Mouse (Mus musculus) ES-E14 (cell line): ENCODE measurements around the gene Dsn1. TPM values are rescaled to one million over a fixed set of nuclear protein-coding genes. Genes with fewer than 3 reads are reported as not detected.

Experiments
- DNase-seq: peaks from one replicate; pipeline ENCODE4 v3.0.0-alpha.2; 2013; ENCODE audit warnings: low read depth, low spot score
- H3K27ac ChIP-seq: 2 replicates; pipeline ENCODE4 v1.5.1; 2012; ENCODE audit warnings: low read depth, mild to moderate bottlenecking, low read length, moderate library complexity, mixed read lengths; ENCODE audit not compliant: poor library complexity, insufficient read depth, severe bottlenecking
- H3K36me3 ChIP-seq: 2 replicates; pipeline ENCODE4 v1.6.1; 2012; ENCODE audit warnings: mild to moderate bottlenecking, low read length, moderate library complexity, mixed read lengths; ENCODE audit not compliant: control insufficient read depth, poor library complexity, insufficient read depth, severe bottlenecking
- H3K4me1 ChIP-seq, 2 experiments: fragments of 150-350 bp in 1 of 2; sonication (generic) in 1 of 2; 2 replicates each; pipeline ENCODE4 v1.6.1; 2012; ENCODE audit warnings: low read length in 2 of 2, mild to moderate bottlenecking in 1 of 2, mixed read lengths in 1 of 2; ENCODE audit not compliant: control insufficient read depth in 2 of 2, insufficient read depth in 2 of 2, poor library complexity in 1 of 2
- H3K4me3 ChIP-seq, 2 experiments: fragments of 150-350 bp in 1 of 2; sonication (generic) in 1 of 2; 2 replicates each; pipeline ENCODE4 v1.5.1; 2012; ENCODE audit warnings: low read length in 2 of 2, low read depth in 1 of 2, mild to moderate bottlenecking in 1 of 2, mixed read lengths in 1 of 2; ENCODE audit not compliant: insufficient read depth in 1 of 2, poor library complexity in 1 of 2, severe bottlenecking in 1 of 2
- H3K9ac ChIP-seq: 2 replicates; pipeline ENCODE4 v1.6.1; 2012; ENCODE audit warnings: low read depth, mild to moderate bottlenecking, low read length, mixed read lengths; ENCODE audit not compliant: poor library complexity, insufficient read depth, severe bottlenecking
- H3K9me3 ChIP-seq: fragments of 150-350 bp; sonication (generic); 2 replicates; pipeline ENCODE4 v1.6.1; 2012; ENCODE audit warnings: low read depth, mild to moderate bottlenecking, low read length; ENCODE audit not compliant: control insufficient read depth, insufficient read depth
- CHD2 ChIP-seq: IDR thresholded peaks from 2 replicates; pipeline ENCODE4 v1.6.1; 2014; ENCODE audit warnings: mild to moderate bottlenecking, low read depth, low read length, inconsistent platforms
- HCFC1 ChIP-seq: IDR thresholded peaks from 2 replicates; pipeline ENCODE4 v1.6.1; 2012; ENCODE audit warnings: low read length, inconsistent platforms, borderline replicate concordance; ENCODE audit not compliant: insufficient read depth
- MAFK ChIP-seq: IDR thresholded peaks from 2 replicates; pipeline ENCODE4 v1.6.1; 2014; ENCODE audit warnings: mild to moderate bottlenecking, low read depth, low read length, inconsistent platforms; ENCODE audit not compliant: insufficient read depth
- ZC3H11A ChIP-seq: IDR thresholded peaks from 2 replicates; pipeline ENCODE4 v1.6.1; 2012; ENCODE audit warnings: low read depth, mild to moderate bottlenecking, inconsistent platforms, low read length, borderline replicate concordance
- ZNF384 ChIP-seq: IDR thresholded peaks from 2 replicates; pipeline ENCODE4 v1.6.1; 2012; ENCODE audit warnings: low read depth, low read length, inconsistent platforms
- in situ Hi-C, 2 experiments: fragments of 600-800 bp; cut with MboI; formaldehyde crosslinking; loops; one replicate each; pipeline ENCODE4 v1.15.1; 2025; ENCODE audit warnings: low sequenced_read_pairs in 2 of 2, inconsistent platforms in 1 of 2; ENCODE audit not compliant: unreplicated experiment in 2 of 2
- total RNA-seq: library from RNA; depleted of rRNA; stranded (reverse); fragments of 300-350 nt; gene quantifications from 2 replicates; pipeline ENCODE4 v1.2.3, GENCODE M21; 2012

The Dsn1 gene
- total RNA-seq, 1 experiment = 25.2 TPM

GRCm38 (mm10) chr2:157027106-157028008, 20.4 kb upstream of the Dsn1 start:
- Histone ChIP-seq H3K9me3 (no peaks in the 10 kb centered on the region), H3K4me3 (no peak overlapping the region), H3K27ac (no peak overlapping the region), H3K9ac (no peak overlapping the region), H3K4me1 (no peaks in the 10 kb centered on the region), H3K36me3 (peaks cover 22% of the 10 kb centered on the region; the same call in 1 of the 2 replicates)
- TF ChIP-seq HCFC1 = no peak
- TF ChIP-seq CHD2 = no peak
- TF ChIP-seq MAFK = no peak
- no peak for TF ChIP-seq ZNF384
- no peak for TF ChIP-seq ZC3H11A
- in situ Hi-C loops = no loop called here
- no peak for DNase-seq

GRCm38 (mm10) chr2:157021156-157021555, 14.2 kb upstream of the Dsn1 start:
- Histone ChIP-seq H3K4me3 (peak overlapping the region; percentile 54 to 68), H3K9me3 (no peaks in the 10 kb centered on the region), H3K27ac (no peak overlapping the region), H3K36me3 (peaks cover 21% of the 10 kb centered on the region; the same call in 1 of the 2 replicates), H3K4me1 (peaks cover 3 to 8% of the 10 kb centered on the region in 2 experiments; a peak in 1 of 4 replicates), H3K9ac (no peak overlapping the region)
- in situ Hi-C loops = no loop called here
- TF ChIP-seq HCFC1 (no peak), ZC3H11A (no peak), MAFK (no peak), CHD2 (no peak), ZNF384 (no peak)
- no peak for DNase-seq

GRCm38 (mm10) chr2:157019228-157019627, 12.3 kb upstream of the Dsn1 start:
- Histone ChIP-seq H3K27ac (no peak overlapping the region), H3K36me3 (peaks cover 15% of the 10 kb centered on the region; the same call in 1 of the 2 replicates), H3K4me1 (peaks cover 3 to 8% of the 10 kb centered on the region in 2 experiments; a peak in 1 of 4 replicates), H3K4me3 (no peak overlapping the region), H3K9ac (no peak overlapping the region), H3K9me3 (no peaks in the 10 kb centered on the region)
- TF ChIP-seq CHD2 = no peak
- TF ChIP-seq ZC3H11A = no peak
- no peak for TF ChIP-seq HCFC1
- TF ChIP-seq ZNF384 = no peak
- no peak for TF ChIP-seq MAFK
- DNase-seq = no peak
- in situ Hi-C loops = no loop called here

GRCm38 (mm10) chr2:157016529-157017270, 9.7 kb upstream of the Dsn1 start:
- no peaks in the 10 kb centered on the region for H3K9me3 ChIP-seq
- in situ Hi-C loops = no loop called here
- H3K4me3 ChIP-seq = no peak overlapping the region
- no peak for DNase-seq
- peaks cover 11% of the 10 kb centered on the region; the same call in 1 of the 2 replicates for H3K36me3 ChIP-seq
- no peak for TF ChIP-seq HCFC1
- no peak for TF ChIP-seq MAFK
- no peak for TF ChIP-seq CHD2
- TF ChIP-seq ZNF384 = no peak
- no peak for TF ChIP-seq ZC3H11A
- H3K27ac ChIP-seq = no peak overlapping the region
- no peak overlapping the region for H3K9ac ChIP-seq
- peaks cover 3 to 8% of the 10 kb centered on the region in 2 experiments; a peak in 1 of 4 replicates for H3K4me1 ChIP-seq
